Mouse (Mus musculus) C2C12 (cell line): ENCODE results near the gene Trcg1. TPM values are rescaled to one million over a fixed set of nuclear protein-coding genes. Genes with fewer than 3 reads are reported as not detected.

Experiments used
- H3K27me3 ChIP-seq: one replicate; pipeline ENCODE4 v1.6.1; 2011; ENCODE audit not compliant: control insufficient read depth, insufficient read depth, insufficient read length
- H3K36me3 ChIP-seq: one replicate; pipeline ENCODE4 v1.6.1; 2011; ENCODE audit not compliant: control insufficient read depth, insufficient read depth
- H3K4me3 ChIP-seq: one replicate; pipeline ENCODE4 v1.5.1; 2011; ENCODE audit warnings: mild to moderate bottlenecking, control low read depth; ENCODE audit not compliant: poor library complexity, insufficient read depth, severe bottlenecking
- H3K79me2 ChIP-seq: one replicate; pipeline ENCODE4 v1.6.1; 2011; ENCODE audit not compliant: control insufficient read depth, insufficient read depth
- H3K79me3 ChIP-seq: one replicate; pipeline ENCODE4 v1.6.1; 2011; ENCODE audit warnings: low read depth, control low read depth
- H3ac ChIP-seq: one replicate; pipeline ENCODE3; 2011; ENCODE audit warnings: low read depth; ENCODE audit not compliant: control insufficient read depth, insufficient read length
- CEBPB ChIP-seq: IDR thresholded peaks from one replicate; pipeline ENCODE4 v1.6.1; 2011; ENCODE audit warnings: low read depth, mild to moderate bottlenecking, control low read depth, moderate library complexity
- CTCF ChIP-seq: IDR thresholded peaks from one replicate; pipeline ENCODE4 v1.5.1; 2011; ENCODE audit not compliant: control insufficient read depth, insufficient read depth, insufficient read length
- FOSL1 ChIP-seq: IDR thresholded peaks from one replicate; pipeline ENCODE4 v1.8.0; 2011; ENCODE audit warnings: mild to moderate bottlenecking, low read length; ENCODE audit not compliant: poor library complexity, insufficient read depth, severe bottlenecking
- MAX ChIP-seq: IDR thresholded peaks from one replicate; pipeline ENCODE4 v1.6.1; 2011; ENCODE audit warnings: mild to moderate bottlenecking, control low read depth
- MYOD1 ChIP-seq: IDR thresholded peaks from one replicate; pipeline ENCODE4 v1.6.1; 2011; ENCODE audit warnings: low read depth; ENCODE audit not compliant: control insufficient read depth, insufficient read length
- MYOG ChIP-seq: IDR thresholded peaks from one replicate; pipeline ENCODE4 v1.6.1; 2011; ENCODE audit not compliant: control insufficient read depth, insufficient read length; ENCODE audit errors: extremely low read depth
- USF1 ChIP-seq: IDR thresholded peaks from one replicate; pipeline ENCODE4 v1.6.1; 2011; ENCODE audit warnings: low read depth, mild to moderate bottlenecking, control low read depth, moderate library complexity
- polyA plus RNA-seq: library from polyadenylated mRNA; unstranded; fragments of >200 nt; fragmentation: generic; extraction: Trizol; gene quantifications from one replicate; pipeline ENCODE4 v1.2.1, GENCODE M21; 2012; ENCODE audit warnings: missing spikeins

Trcg1 gene
- polyA plus RNA-seq, 1 experiment, result not detected

DNA sequence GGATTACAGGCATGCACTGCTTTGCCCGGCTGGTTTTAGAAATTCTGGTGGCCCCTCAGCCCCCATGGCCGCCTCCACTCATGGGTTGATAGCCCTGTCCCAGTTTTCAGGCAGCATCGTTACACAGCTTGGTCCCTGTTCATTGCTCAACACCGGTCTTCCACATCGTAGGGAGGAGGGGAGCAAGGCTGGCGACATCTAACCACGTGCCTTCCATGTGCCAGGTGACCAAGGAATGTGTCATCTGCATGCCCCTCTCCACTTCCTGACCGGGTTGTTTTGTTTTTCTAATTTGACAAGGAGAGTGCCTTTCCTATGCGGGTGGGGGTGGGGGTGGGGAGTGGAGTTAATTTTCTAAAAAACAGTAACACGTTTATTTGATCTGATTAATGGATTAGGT lies 31.7 kb downstream of the Trcg1 start:
- H3K4me3 ChIP-seq, result no peak overlapping the region
- no peaks in the 10 kb centered on the region for H3K79me3 ChIP-seq
- TF ChIP-seq MAX (peak; percentile 76), MYOD1 (no peak), USF1 (peak; percentile 63), FOSL1 (no peak), CEBPB (peak; percentile 67), CTCF (no peak), MYOG (no peak)
- no peaks in the 10 kb centered on the region for H3K36me3 ChIP-seq
- no peak overlapping the region for H3ac ChIP-seq
- no peaks in the 10 kb centered on the region for H3K79me2 ChIP-seq
- H3K27me3 ChIP-seq, result no peaks in the 10 kb centered on the region

- no peaks in the 10 kb centered on the region for H3K36me3 ChIP-seq
- TF ChIP-seq CTCF (no peak), MAX (no peak), CEBPB (no peak), MYOD1 (no peak), USF1 (no peak), MYOG (no peak)
- H3K4me3 ChIP-seq, result no peak overlapping the region
- no peaks in the 10 kb centered on the region for H3K79me2 ChIP-seq
- H3ac ChIP-seq, result no peak overlapping the region
- no peaks in the 10 kb centered on the region for H3K79me3 ChIP-seq
- no peaks in the 10 kb centered on the region for H3K27me3 ChIP-seq
Observed at GRCm38 (mm10) chr9:57268575-57268974, 32.2 kb downstream of the Trcg1 start.

GRCm38 (mm10) chr9:57269384-57269783 lies 33.0 kb downstream of the Trcg1 start:
- Histone ChIP-seq H3K79me2 (no peaks in the 10 kb centered on the region), H3K79me3 (no peaks in the 10 kb centered on the region), H3K27me3 (no peaks in the 10 kb centered on the region), H3ac (no peak overlapping the region), H3K4me3 (no peak overlapping the region), H3K36me3 (no peaks in the 10 kb centered on the region)
- TF ChIP-seq MYOD1, result no peak
- TF ChIP-seq FOSL1, result no peak
- TF ChIP-seq CTCF, result no peak
- TF ChIP-seq MYOG, result no peak

DNA sequence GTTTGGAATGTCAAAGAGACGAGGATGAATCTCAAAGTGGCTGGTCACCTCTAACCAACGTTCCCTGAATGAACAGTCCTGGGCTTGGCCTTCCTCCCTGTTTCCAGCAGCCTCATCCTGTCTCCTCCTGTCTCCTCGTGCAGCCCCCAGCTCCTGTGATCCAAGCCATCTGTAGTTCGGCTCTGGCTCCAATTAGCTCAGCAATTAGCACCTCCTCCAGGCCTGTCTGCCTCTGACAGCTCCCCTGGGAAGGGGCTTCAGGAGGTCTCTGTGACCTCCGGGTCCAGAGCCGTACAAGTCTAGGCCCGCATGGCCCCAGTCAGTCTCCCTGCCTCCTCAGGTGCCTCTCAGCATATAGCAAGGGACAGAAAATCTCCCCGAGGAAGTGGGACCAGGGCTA lies 34.0 kb downstream of the Trcg1 start:
- H3K79me2 ChIP-seq, result no peaks in the 10 kb centered on the region
- H3K4me3 ChIP-seq, result no peak overlapping the region
- no peaks in the 10 kb centered on the region for H3K27me3 ChIP-seq
- H3K36me3 ChIP-seq, result no peaks in the 10 kb centered on the region
- H3K79me3 ChIP-seq, result no peaks in the 10 kb centered on the region
- no peak for TF ChIP-seq FOSL1
- no peak for TF ChIP-seq MYOG
- no peak for TF ChIP-seq USF1
- no peak for TF ChIP-seq MAX
- no peak for TF ChIP-seq CEBPB
- TF ChIP-seq MYOD1, result no peak
- TF ChIP-seq CTCF, result no peak
- no peak overlapping the region for H3ac ChIP-seq

- TF ChIP-seq USF1 (no peak), MYOD1 (no peak), CEBPB (no peak), FOSL1 (no peak), MAX (no peak), CTCF (no peak), MYOG (no peak)
- H3ac ChIP-seq, result no peak overlapping the region
- H3K27me3 ChIP-seq, result no peaks in the 10 kb centered on the region
Observed at GRCm38 (mm10) chr9:57271081-57271480, 34.7 kb downstream of the Trcg1 start.

DNA sequence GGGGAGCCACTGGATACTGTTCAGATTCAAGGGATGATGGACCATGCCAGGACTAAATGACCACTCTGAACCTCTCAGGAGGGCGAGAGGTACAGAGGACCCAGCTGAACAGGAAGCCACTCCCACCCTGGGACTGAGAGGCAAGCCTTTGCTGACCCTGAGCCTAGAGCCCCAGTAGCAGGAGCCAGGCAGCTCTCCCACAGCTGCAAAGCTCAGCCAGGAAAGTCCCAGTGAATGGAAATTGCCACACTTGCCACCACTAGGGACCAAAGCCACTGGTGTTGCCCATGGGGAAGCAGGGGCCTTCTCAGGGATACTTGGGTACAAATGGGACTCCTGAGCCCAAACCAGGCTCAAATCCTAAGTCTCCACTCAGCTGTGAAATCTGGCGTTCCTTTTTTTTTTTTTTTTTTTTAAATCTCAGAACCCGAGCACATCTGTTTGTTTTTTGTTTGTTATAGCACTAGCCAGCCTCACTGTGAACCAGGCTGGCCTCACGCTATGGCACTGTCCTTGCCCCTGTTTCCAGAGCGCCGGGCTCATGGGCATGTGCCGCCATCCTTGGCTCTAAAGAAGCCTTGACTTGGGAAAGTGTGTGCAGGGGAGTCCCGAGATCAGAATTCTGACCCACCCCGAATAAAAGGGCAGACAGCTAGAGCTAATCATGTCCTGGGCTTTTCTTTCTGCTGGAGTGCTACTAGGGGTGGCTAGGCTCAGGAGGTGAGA lies 35.6 kb downstream of the Trcg1 start:
- Histone ChIP-seq H3ac (no peak overlapping the region), H3K79me2 (no peaks in the 10 kb centered on the region), H3K27me3 (no peaks in the 10 kb centered on the region), H3K79me3 (no peaks in the 10 kb centered on the region), H3K4me3 (no peak overlapping the region), H3K36me3 (no peaks in the 10 kb centered on the region)
- no peak for TF ChIP-seq CEBPB
- TF ChIP-seq MYOD1, result no peak
- no peak for TF ChIP-seq MYOG
- TF ChIP-seq FOSL1, result no peak
- TF ChIP-seq MAX, result no peak
- TF ChIP-seq USF1, result no peak
- no peak for TF ChIP-seq CTCF

More at GRCm38 (mm10) chr9:57271081-57271480, 34.7 kb downstream of the Trcg1 start:
- Histone ChIP-seq H3K36me3 (no peaks in the 10 kb centered on the region), H3K79me2 (no peaks in the 10 kb centered on the region), H3K79me3 (no peaks in the 10 kb centered on the region), H3K4me3 (no peak overlapping the region)
